Mouse (Mus musculus): ENCODE measurements at regions not wholly inside any gene's neighbourhood (a gene's known extent, or its start where the extent isn't known, plus 50 kb on each side); places are given as distances from the start of the nearest gene placed in this dataset.

DNA sequence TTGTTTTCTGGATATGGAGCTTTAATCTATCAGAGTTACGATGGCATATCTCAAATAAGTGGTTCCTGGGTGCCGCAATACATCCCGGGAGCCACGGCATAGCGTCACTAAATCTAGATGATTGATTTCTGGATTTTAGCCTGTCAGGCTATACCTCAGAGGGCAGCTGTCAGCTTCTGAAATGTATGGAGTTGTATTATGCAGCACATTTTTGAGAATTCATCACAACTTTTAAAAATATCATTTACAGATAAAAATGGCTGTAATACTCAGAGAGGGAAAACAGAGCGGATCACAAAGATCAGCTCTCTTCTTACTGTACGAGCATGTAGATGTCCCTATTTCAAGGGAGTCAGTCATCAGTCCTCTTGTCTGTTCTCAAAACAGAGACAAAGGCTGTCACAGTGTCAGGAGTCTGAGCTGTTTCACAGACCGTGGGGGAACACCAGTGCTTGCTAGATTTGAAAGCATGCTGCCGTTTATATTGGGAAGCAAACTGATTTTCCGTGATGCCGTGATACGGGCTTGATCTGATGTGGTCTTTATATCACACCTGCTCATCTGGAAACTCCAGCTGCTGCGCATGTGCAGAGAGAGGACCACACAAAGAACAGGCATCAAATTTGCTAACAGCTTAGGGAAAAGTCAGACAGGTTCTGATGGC is 165.9 kb upstream of the Pard3b start:
- TF ChIP-seq CTCF (IDR thresholded peaks at IDR 0.05; ENCODE audit: extremely low read depth, insufficient read depth, insufficient read length, insufficient replicate concordance) (no peak), POLR2A (IDR thresholded peaks at IDR 0.05; ENCODE audit: low read depth, low read length) (no peak)
